Mouse (Mus musculus) gastrocnemius, adult 2 months (tissue): ENCODE measurements around the gene Pim3. TPM values are rescaled to one million over a fixed set of nuclear protein-coding genes. Genes with fewer than 3 reads are reported as not detected.

Experiments used
- DNase-seq: peaks from one replicate; pipeline ENCODE4 v3.0.0; 2022
- H3K27ac ChIP-seq: fragments of 200-600 bp; 2 replicates; pipeline ENCODE4 v1.8.1; 2022; ENCODE audit warnings: mild to moderate bottlenecking
- H3K4me3 ChIP-seq: fragments of 200-600 bp; 2 replicates; pipeline ENCODE4 v1.8.1; 2022; ENCODE audit warnings: mild to moderate bottlenecking, moderate library complexity
- CTCF ChIP-seq: fragments of 200-600 bp; IDR thresholded peaks from 2 replicates; pipeline ENCODE4 v1.8.1; 2022; ENCODE audit warnings: antibody characterized with exemption, mild to moderate bottlenecking, moderate library complexity
- intact Hi-C: fragments of 180-260 bp; cut with DNase I; formaldehyde crosslinking; loops from one replicate; pipeline ENCODE4 v1.15.1; 2025
- total RNA-seq, 2 experiments: library from RNA; stranded (reverse); gene quantifications; 2 replicates each; pipeline ENCODE4 v1.2.3; 2021

The Pim3 gene
- total RNA-seq, 2 experiments from 2014 or later, result 34.4 to 46.6 TPM

DNA sequence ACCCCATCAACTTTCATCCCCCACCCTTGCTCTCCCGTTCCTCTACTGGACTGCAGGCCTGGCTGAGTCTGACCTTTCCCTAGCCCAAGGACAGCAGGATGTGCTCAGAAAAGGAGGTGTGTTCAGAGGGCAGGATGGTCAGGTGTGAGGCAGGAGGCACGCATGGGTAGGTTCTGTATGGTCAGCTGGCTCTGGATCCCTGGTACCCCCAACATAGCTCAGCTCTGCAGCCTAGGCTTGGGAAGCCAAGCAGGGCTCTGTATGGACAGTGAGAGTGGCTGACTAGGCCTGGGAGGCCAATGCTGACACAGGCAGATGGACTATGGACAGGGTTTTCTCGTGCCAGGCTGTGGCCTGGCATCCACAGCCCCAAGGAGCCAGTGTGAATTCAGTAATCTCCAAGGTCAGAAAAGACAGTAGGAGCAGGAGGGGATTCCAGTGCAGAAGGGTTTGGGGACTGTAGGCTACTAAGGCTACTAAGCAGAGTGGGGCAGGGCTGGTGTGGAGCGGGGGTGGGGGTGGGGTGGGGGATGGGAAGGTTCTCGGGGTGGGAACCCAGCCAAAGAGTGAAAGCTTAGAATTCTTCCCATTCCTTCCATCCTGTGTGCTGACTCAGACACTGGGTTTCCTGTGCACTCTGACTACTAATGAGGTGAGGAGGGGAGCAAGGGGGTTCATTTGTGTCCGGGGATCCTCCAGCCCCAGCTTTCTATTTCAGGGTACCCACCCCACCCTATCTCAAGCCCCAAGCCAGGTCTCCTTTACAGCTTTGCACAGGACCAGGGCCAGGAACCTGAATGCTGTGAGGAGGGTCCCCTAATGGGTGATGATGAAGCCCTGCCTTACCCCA is 7.6 kb upstream of the Pim3 start:
- peak overlapping the region; percentile 84 for H3K27ac ChIP-seq
- no peak overlapping the region for H3K4me3 ChIP-seq
- intact Hi-C loops, result no loop called here
- peak; percentile 17 for DNase-seq
- no peak for TF ChIP-seq CTCF

DNA sequence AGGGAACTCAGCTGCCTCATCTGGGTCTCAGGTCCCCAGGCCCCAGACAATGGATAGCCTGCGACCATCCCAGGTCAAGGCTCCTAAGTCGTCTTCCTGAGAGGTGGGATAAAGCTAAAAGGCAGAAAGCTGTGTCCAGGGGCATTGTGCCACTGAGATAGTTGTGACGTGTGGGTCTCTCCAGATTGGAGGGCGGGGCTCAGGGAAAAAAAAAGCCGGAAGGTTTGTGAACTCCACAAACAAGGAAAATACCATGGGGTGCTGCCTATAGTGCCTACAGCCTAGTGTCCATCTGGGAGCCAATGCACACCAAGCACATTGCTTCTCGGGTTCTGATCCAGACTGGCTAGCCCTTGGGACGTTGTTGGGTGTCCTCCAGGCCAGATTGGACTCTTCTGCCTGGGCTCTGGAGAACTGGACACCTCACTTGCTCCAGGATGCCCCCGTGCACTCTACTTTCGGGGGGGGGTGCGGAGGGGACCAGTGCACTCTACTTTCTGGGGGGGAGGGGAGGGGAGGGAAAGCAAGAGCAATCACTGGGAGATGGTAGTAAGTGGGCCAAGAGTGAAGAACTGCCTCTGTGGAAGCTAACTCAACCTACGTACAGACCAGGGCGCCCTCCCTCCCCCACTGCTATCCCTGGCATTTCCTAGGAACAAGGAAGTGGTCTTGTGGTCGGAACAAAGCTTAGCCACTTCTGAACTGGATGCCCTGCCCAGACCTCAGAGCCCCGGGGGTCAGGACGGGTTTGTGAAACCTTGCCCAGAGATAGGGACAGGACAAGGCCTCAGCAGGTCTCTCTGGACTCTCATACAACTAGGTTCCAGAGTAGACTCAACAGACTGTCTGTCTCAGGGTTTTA is 6.8 kb upstream of the Pim3 start:
- intact Hi-C loops, result no loop called here
- Histone ChIP-seq H3K4me3 (no peak overlapping the region), H3K27ac (peak overlapping the region; percentile 84)

DNA sequence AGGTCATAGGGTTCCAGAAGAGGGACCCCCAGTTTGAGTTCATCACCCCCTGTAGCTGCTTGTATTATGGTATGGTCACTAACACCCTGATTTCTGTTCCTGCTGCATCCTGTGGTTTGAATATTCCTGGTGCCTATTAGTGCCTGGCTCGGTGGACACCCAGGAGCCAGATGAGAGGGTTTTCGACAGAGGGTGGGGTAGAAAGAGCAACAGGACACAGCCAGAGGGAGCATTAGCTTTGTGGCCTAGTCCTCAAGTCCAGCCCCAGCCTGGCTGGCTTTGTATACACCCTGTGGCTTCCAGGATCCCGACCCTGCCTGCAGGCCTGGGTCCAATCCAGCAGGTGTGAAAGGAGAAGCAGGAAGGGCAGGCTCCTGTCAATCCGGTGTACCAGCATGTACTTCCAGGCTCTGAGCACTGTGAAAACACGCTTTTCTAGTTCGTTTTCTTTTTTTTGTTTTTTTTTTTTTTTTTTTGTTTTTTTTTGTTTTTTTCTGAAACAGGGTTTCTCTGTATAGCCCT is 6.0 kb upstream of the Pim3 start:
- Histone ChIP-seq H3K27ac (peak overlapping the region; percentile 84), H3K4me3 (no peak overlapping the region)
- intact Hi-C loops, result no loop called here
- no peak for TF ChIP-seq CTCF
- peak; percentile 38 for DNase-seq

More for the DNA sequence above, 6.8 kb upstream of the Pim3 start:
- DNase-seq, result peak; percentile 32
- no peak for TF ChIP-seq CTCF

- intact Hi-C loops, result no loop called here
- no peak for DNase-seq
- no peak for TF ChIP-seq CTCF
- H3K4me3 ChIP-seq, result no peak overlapping the region
- H3K27ac ChIP-seq, result peak overlapping the region; percentile 84
These were observed 5.4 kb upstream of the Pim3 start for GRCm38 (mm10) chr15:88856613-88857012.

GRCm38 (mm10) chr15:88857361-88857760 is 4.6 kb upstream of the Pim3 start:
- DNase-seq, result peak; percentile 15
- Histone ChIP-seq H3K4me3 (no peak overlapping the region), H3K27ac (peak overlapping the region; percentile 84)
- intact Hi-C loops, result no loop called here
- no peak for TF ChIP-seq CTCF

DNA sequence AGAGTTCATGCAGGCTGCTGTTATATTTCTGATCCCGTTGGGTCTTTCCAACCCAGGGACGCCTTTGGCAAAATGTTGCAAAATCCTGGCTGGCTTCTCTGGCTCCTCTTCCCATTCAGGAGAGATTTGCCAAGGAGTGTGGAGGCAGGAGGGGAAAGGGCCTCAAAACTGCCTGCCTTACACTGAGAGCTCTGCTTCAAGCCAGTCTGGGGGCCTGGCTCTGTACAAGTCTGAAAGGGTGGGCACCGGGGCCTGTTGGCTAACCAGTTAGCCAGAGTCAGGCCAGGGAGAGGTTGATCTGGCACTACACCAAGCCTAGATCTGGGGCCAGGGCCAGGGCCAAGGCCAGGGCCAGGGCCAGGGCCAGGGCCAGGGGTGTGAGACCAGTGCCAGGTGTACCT is 3.8 kb upstream of the Pim3 start:
- DNase-seq, result peak; percentile 80
- H3K27ac ChIP-seq, result peak overlapping the region; percentile 84
- H3K4me3 ChIP-seq, result 0 out of 2 replicates have a peak overlapping the region, but pooled peaks have one; percentile 0
- intact Hi-C loops, result no loop called here
- TF ChIP-seq CTCF, result no peak

DNA sequence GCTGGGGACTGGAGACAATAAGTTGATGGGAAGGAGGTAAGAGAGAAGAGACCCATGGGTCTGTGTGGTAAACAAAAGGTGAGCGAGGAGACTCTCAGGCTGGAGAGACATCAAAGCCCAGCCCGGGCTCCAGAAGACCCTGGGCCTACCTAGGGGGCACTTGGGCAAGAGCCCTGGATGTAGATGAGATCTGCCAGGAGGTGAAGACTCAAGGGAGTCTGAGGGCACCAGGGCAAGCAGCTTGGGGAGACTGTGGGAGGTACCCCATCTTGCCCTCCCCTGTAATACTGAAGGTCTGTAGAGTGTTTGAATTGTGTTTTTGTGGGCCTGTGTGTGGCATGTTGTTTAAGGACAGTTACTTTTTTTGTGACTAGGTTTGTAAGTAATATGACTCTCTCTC is 3.3 kb upstream of the Pim3 start:
- Histone ChIP-seq H3K4me3 (no peak overlapping the region), H3K27ac (peak overlapping the region; percentile 84)
- TF ChIP-seq CTCF, result no peak
- intact Hi-C loops, result no loop called here
- DNase-seq, result peak; percentile 17

DNA sequence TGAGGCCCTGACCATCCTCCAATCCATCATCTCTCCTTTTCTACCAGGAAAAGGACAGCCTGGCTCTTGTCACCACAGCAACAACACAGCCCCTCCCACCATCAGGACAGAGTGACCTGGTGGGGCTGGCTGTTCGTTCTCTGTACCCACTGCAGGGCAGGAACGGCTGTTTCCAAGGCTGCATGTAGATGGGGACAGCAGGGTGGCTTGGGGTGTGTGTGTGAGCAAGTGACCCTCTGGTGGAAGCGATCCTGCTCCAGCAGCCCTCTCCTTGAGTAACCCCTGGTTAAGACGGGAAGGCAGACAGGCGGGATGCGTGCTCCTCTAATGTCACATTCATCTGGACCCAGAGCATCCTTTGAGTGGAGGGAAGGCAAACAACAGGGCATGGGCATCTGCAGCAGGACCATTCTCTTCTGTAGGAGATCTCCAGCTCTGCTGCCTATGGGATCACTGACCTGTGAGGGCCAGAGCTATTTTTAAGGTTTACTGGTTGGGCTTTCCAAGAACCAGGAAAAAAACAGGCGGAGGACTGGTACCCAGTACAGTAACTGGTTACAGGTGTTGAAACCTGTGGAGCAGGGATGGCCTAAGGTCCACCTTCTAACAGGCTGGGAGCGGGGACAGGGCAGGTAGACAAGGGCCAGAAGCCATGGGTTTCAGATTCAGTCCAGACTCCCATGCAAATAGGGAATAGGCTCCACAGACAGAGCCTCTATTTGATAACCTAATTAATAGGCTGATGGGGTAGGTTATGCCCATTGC is 2.6 kb upstream of the Pim3 start:
- no peak for TF ChIP-seq CTCF
- peak; percentile 26 for DNase-seq
- Histone ChIP-seq H3K27ac (peak overlapping the region; percentile 64), H3K4me3 (no peak overlapping the region)
- intact Hi-C loops, result no loop called here

- H3K4me3 ChIP-seq, result no peak overlapping the region
- peak overlapping the region; percentile 100 for H3K27ac ChIP-seq
- no peak for TF ChIP-seq CTCF
- DNase-seq, result no peak
- intact Hi-C loops, result no loop called here
These were observed 1.2 kb upstream of the Pim3 start for GRCm38 (mm10) chr15:88860781-88861180.

DNA sequence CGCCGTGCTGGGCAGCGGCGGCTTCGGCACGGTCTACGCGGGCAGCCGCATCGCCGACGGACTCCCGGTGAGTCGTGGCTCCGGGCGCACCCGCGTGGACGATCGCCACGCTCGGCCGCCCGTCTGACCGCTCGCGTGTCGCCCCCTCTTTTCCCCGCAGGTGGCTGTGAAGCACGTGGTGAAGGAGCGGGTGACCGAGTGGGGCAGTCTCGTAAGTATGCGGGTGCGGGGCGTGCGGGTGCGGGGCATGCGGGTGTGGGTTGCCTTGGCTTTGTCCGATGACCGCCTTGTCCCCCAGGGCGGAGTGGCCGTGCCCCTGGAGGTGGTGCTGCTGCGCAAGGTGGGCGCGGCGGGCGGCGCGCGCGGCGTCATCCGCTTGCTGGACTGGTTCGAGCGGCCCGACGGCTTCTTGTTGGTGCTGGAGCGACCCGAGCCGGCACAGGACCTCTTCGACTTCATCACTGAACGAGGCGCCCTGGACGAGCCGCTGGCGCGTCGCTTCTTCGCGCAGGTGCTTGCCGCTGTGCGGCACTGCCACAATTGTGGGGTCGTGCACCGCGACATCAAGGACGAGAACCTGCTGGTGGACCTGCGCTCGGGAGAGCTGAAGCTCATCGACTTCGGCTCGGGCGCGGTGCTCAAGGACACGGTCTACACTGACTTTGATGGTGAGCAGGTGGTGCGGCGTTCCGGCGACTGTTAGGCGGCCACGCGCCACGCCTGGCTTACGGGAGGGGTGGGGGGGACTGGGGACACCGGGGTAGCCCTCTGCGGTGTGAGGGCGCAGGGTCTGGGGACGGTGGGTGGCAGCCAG is 1.1 kb downstream of the Pim3 start:
- Histone ChIP-seq H3K27ac (peak overlapping the region; percentile 100), H3K4me3 (peak overlapping the region; percentile 82)
- intact Hi-C loops, result no loop called here
- DNase-seq, result peak; percentile 73
- TF ChIP-seq CTCF, result no peak

DNA sequence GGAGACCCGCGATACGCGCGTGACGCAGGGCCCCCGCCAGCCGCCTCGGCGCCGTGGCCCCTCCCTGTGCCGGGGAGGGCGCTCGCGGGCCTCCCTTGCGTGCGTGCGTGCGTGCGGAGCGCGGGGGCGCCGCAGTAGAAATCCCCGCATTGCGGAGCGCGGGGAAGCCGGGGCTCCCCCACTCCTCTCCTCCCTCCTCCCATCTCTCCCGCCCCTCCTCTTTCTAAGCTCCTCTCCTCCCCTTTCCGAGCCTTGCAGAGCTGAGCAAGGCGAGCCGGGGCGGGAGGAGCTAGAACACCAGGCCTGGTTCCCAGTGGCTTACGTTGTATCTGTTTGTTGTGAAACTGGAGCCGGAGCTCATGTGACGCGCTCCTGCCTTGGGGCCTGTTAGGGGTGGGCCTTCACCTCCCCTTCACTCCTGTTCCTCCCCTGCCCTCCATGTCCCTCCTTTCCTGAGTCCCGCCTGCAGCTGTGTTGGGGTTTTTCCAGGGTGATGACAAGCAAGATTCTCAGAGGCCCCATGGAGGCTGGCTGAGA is 1.8 kb downstream of the Pim3 start:
- H3K27ac ChIP-seq, result peak overlapping the region; percentile 100
- H3K4me3 ChIP-seq, result peak overlapping the region; percentile 82
- no peak for TF ChIP-seq CTCF
- DNase-seq, result peak; percentile 95
- intact Hi-C loops, result loop anchor here (1.0 kb wide), 1 partner anchor 24 kb away; no protein-coding TSS in a partner anchor
